Mouse (Mus musculus) spleen, postnatal 14 days (tissue): ENCODE results near the gene Las1l.
"Not testable (repeated sequence)": the region's sequence is repeated elsewhere in the genome, so short reads cannot be mapped to it uniquely, and the experiment has no call there.

ENCODE experiments used
- DNase-seq, 2 experiments: peaks; one replicate each; pipeline ENCODE4 v3.0.0; 2021 to 2022; ENCODE audit warnings: low spot score in 2 of 2

The Las1l gene

GRCm38 (mm10) chrX:95956497-95957293, at the start of gene Las1l:
Gene Las1l (minus strand): TSS chrX:95956962.
- peak; percentile 74 to 75 for DNase-seq

GRCm38 (mm10) chrX:96006395-96006794, 49.6 kb upstream of the Las1l start:
- no peak for DNase-seq

DNA sequence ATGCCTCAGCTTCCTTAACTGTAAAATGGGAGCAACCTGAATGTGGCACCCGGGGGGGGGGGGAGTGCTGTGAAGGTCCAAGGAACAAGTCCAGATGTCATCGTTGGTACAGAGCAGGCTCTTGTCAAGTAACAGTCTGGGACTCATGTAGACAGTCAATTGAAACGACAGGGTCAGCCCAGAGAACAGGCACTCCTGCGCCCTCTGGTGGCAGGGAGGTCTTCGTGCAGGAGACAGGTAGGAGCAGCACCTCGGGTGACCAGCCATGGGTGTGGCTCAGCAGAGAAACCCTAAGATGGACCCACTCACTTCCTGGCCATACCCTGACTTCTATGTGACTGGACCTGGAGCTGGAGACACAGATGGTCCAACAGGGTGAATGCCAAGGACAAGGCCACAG, 42.8 kb upstream of the Las1l start:
- DNase-seq: peak in 1 of 2 experiments; percentile 10

DNA sequence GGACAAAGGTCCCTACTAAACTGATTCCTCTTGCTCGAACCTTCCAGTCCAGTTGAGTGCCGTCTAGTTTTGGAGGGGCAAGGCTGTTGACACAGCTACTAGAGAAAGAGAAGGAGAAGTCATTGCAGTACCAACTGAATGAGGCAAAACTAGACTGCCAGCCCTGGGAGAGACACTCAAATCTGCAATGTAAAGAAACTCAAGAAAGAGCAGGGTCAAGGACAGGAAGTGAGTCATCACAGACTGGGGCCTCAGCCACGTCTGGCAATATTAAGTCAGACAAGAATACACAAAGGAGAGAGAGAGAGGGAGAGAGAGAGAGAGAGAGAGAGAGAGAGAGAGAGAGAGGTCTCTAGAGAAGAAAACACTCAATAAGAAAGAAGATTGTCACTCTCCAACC, 36.4 kb upstream of the Las1l start:
- no peak for DNase-seq

DNA sequence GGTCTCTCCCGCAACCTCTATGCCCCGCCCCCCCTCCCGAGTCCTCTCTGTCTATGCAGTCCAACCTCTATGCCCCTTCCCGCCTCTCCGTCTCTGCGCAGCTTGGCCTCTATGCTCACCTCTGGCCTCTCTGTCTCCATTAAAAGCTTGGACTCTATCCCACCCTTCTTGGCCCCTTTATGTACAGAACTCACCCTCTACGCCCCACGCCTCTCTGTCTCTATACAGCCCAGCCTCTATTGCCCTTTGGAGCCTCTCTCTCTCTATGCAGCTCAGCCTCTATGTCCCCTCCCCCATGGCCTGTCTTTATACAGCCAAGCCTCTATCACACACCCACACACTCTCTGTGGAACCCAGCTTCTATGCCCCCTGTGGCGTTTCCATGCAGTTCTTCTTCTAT, 13.2 kb upstream of the Las1l start:
- DNase-seq: no peak

DNA sequence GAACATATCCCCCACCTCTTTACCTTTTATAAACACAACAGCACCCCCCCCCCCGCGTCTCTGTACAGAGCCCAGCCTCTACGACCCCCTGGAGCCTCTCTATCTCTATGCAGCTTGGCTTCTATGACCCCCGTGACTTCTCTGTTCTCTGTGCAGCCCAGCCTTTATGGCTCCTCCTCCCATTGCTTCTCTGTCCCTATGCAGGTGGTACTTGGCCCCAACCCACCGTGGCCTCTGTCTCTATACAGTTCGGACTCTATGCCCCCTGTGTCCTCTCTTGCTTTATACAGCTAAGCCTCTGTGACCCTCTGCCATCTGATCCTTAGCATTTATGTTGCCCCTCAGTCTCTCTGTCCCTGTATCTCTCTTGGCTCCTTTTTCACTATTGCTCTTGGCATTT, 12.4 kb upstream of the Las1l start:
- no peak for DNase-seq

DNA sequence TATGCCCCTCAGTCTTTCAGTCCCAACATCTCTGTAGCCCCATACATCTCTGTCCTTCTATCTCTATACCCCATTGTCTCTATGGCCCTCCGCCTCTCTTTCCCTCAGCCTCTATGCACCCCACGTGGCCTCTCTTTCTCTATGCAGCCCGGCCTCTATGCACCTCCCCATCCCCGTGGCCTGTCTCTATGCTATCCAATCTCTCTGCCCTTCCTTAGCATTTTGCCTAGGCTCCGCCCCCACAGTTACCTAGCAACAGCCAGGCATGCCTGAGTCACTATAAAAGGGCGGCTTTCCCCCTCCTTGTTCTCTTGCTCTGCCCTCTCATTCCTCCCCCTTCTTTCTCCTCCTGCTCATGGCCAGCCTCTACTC, 11.8 kb upstream of the Las1l start:
- DNase-seq: peak; percentile 34 to 60

GRCm38 (mm10) chrX:95967847-95968593, 11.3 kb upstream of the Las1l start:
- peak; percentile 9 to 38 for DNase-seq

DNA sequence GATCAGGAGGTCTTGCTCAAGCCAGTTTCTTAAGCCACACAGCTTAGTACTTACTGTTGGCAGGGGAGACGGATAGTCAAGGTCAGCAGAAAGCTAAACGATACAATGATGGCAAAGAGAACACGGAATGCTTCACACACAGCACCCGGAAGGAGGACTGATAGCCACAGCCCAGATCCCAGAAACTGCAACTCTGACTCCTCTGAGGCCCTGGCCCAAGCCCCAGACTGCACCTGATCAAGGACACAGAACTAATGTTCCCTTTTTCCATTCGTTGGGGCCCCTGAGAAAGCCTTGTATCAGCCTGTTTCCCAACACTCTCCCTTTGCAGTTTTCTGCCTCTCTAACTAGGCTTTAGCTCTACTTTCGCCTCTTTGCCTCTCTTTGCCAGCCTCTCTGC, 8.3 kb upstream of the Las1l start:
- no peak for DNase-seq

- no peak for DNase-seq
These were observed 6.6 kb upstream of the Las1l start for GRCm38 (mm10) chrX:95963366-95963765.

GRCm38 (mm10) chrX:95957461-95957860, 699 bp upstream of the Las1l start:
- not testable (repeated sequence) for DNase-seq

DNA sequence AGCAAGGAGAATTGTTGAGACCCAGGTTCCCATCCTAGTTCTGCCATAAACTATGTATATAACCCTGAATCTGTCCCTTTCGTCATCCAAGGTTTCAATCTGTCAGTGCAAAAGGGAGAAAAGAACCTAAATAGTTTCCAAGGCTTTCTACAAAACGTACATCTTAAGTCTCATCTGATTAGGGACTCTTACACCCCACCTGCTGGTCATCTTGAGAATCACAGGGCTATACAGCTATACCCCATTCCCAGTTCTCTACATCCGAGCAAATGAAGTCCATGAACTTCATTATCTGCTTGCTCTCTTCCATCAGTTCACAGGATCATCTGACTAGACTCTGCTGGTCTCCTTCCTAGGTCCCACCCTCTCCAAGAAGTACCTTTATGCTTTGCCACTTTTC, 6.0 kb downstream of the Las1l start:
- DNase-seq: no peak

DNA sequence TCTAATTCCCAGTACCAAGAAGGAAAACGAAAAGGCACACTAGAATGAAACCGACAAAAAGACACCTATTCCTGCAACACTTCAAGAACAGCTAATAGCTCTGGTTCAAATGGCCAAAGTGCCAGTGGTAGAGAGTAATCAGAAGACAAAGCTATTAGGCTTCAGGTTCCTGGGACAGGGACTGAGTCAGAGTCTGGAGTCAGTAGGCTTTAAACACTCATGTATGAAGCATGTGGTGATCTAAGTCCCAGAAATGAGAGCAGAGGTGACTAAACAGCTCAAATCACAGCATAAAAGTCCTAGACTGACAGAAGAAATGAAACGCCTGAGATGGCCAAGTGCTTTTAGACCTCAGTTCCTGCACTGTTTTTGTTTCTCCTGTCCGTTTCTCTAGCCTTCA, 8.6 kb downstream of the Las1l start:
- DNase-seq: no peak

- DNase-seq: no peak
These were observed 11.3 kb downstream of the Las1l start for GRCm38 (mm10) chrX:95945496-95945895.

DNA sequence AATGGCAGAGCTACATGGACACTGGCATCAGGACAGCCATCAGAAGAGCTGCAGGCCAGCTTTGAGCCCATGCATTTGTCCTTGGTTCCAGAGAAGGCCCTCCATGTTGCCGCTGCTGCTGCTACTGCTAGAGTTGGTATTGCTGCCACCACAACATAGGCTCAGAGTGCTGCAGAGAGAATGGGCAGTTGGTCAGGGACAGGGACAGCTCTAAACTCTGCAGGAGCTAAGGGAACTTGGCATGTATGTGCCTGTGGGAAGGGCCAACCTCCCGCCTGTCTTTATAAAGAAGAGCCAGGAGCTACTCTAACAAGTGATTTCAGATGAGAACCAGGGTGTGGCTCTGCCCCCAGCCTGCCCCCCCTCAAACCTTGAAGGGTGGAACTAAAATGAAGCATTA, 21.3 kb downstream of the Las1l start:
- DNase-seq: no peak

DNA sequence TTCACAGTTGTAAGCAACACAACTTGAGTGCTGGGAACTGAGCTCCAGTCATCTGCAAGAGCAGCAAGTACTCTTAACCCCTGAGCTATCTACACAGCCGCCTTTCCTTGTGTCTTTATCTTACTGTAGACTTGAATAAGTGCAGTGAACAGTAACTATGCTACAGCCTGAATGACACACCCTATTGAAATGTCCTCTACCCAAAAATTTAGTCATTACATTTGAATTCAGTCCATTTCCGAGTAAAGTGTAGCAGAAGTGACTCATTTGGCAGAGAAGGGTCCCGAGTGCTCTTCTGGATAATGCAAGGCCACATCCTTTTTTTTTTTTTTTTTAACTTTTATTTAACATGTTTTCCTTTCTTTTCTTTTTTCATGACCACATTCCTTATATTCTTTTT, 54.0 kb downstream of the Las1l start:
- DNase-seq: no peak
